In genomic region chr16:5244411-5244810, GRCm38 (mm10) we compare ENCODE assay signal across 8 mouse cellular contexts. TPM values are rescaled to one million over a fixed set of nuclear protein-coding genes. Genes with fewer than 3 reads are reported as not detected.
A peak's percentile ranks its signal among the peaks of the same experiment; 100 is the strongest.
DNase-seq lines count a peak whose midpoint lies in the region; ATAC-seq and TF ChIP-seq lines count a peak whose summit lies in the region.

No protein-coding gene starts in this region.

- peak; percentile 71 for TF ChIP-seq CTCF in lung, adult 2 months (IDR thresholded peaks at IDR 0.05; ENCODE audit: insufficient read depth, low read length)

- no peaks in the 10 kb centered on the region for H3K4me1 ChIP-seq in lung, adult 2 months (ENCODE audit: control insufficient read depth, insufficient read depth, low read length)

- H3K4me3 ChIP-seq in lung, adult 2 months (replicated peaks; ENCODE audit: extremely low read depth, low read depth, low read length) = no peak overlapping the region

- peak; percentile 75 for DNase-seq in ZHBTc4 (ENCODE audit: low read depth, low spot score)
- peak; percentile 64 for DNase-seq in embryo, embryonic 10 days (ENCODE audit: low spot score)
- DNase-seq in heart, adult 9 months (ENCODE audit: low spot score in 2 of 2) = peak; percentile 67 to 69
- DNase-seq in kidney, postnatal 10 days = peak; percentile 81
- DNase-seq in lung, adult 2 months = peak; percentile 64
- DNase-seq in retina, postnatal 1 day = peak; percentile 61
- peak; percentile 43 for DNase-seq in yolk sac, embryonic 10.5 days (ENCODE audit: low spot score)

- ATAC-seq in CD4-positive, CD25-positive, alpha-beta regulatory T cell, adult 4 months = peak; percentile 77

- 29% methylated on average over 7 of the region's 7 CpGs for WGBS in lung, adult 2 months

- TF ChIP-seq POLR2A in lung, adult 2 months (IDR thresholded peaks at IDR 0.05; ENCODE audit: borderline replicate concordance, extremely low read depth, low read depth, low read length) = no peak

RNA-seq across cellular contexts. Expression of gene Alg1, which starts 11.0 kb away (rescaled TPM):
- 10 to 100 TPM; 22.1 to 31.7 TPM for polyA plus RNA-seq in CD4-positive, CD25-positive, alpha-beta regulatory T cell, adult 4 months (2017; shearing (Covaris generic))
- 64.6 and 74.1 TPM in 2 replicates for polyA plus RNA-seq in lung, adult 2 months (2012; rRNA removed)

RNA-seq across cellular contexts. Expression of gene Eef2kmt, which starts 11.4 kb away (rescaled TPM):
- 10 to 100 TPM; 49.3 to 58.5 TPM for polyA plus RNA-seq in CD4-positive, CD25-positive, alpha-beta regulatory T cell, adult 4 months (2017; shearing (Covaris generic))
- 46.1 and 60.1 TPM in 2 replicates for polyA plus RNA-seq in lung, adult 2 months (2012; rRNA removed)

RNA-seq across cellular contexts. Expression of gene AU021092, which starts 22.3 kb away (rescaled TPM):
- polyA plus RNA-seq in CD4-positive, CD25-positive, alpha-beta regulatory T cell, adult 4 months (2017; shearing (Covaris generic)) = not detected
- 122 and 139 TPM in 2 replicates for polyA plus RNA-seq in lung, adult 2 months (2012; rRNA removed)

RNA-seq across cellular contexts. Expression of gene Nagpa, which starts 40.6 kb away (rescaled TPM):
- polyA plus RNA-seq in CD4-positive, CD25-positive, alpha-beta regulatory T cell, adult 4 months (2017; shearing (Covaris generic)) = 10 to 100 TPM; 15.5 to 21.6 TPM
- 48.6 and 59.7 TPM in 2 replicates for polyA plus RNA-seq in lung, adult 2 months (2012; rRNA removed)

Comparison
In these comparisons a context has a peak if more than half of its experiments do, and no peak if none do; other contexts are left out.
1. RNA of gene AU021092, which starts 22.3 kb away (polyA plus RNA-seq): 122 to 139 TPM in lung, adult 2 months; not detected in CD4-positive, CD25-positive, alpha-beta regulatory T cell, adult 4 months; every median in the first group is over 100 times any median in the second.
2. Peak in every context shown above with its lines, with median percentiles within 50 percentile points of each other: DNase-seq.